Mouse (Mus musculus) C2C12 (cell line): Measurements from ENCODE around the gene Cacna1i. TPM values are rescaled to one million over a fixed set of nuclear protein-coding genes. Genes with fewer than 3 reads are reported as not detected.

Source experiments
- H3K27me3 ChIP-seq: one replicate; pipeline ENCODE4 v1.6.1; 2011; ENCODE audit not compliant: control insufficient read depth, insufficient read depth, insufficient read length
- H3K36me3 ChIP-seq: one replicate; pipeline ENCODE4 v1.6.1; 2011; ENCODE audit not compliant: control insufficient read depth, insufficient read depth
- H3K4me3 ChIP-seq: one replicate; pipeline ENCODE4 v1.5.1; 2011; ENCODE audit warnings: mild to moderate bottlenecking, control low read depth; ENCODE audit not compliant: poor library complexity, insufficient read depth, severe bottlenecking
- H3K79me2 ChIP-seq: one replicate; pipeline ENCODE4 v1.6.1; 2011; ENCODE audit not compliant: control insufficient read depth, insufficient read depth
- H3K79me3 ChIP-seq: one replicate; pipeline ENCODE4 v1.6.1; 2011; ENCODE audit warnings: low read depth, control low read depth
- H3ac ChIP-seq: one replicate; pipeline ENCODE3; 2011; ENCODE audit warnings: low read depth; ENCODE audit not compliant: control insufficient read depth, insufficient read length
- CEBPB ChIP-seq: IDR thresholded peaks from one replicate; pipeline ENCODE4 v1.6.1; 2011; ENCODE audit warnings: low read depth, mild to moderate bottlenecking, control low read depth, moderate library complexity
- CTCF ChIP-seq: IDR thresholded peaks from one replicate; pipeline ENCODE4 v1.5.1; 2011; ENCODE audit not compliant: control insufficient read depth, insufficient read depth, insufficient read length
- FOSL1 ChIP-seq: IDR thresholded peaks from one replicate; pipeline ENCODE4 v1.8.0; 2011; ENCODE audit warnings: mild to moderate bottlenecking, low read length; ENCODE audit not compliant: poor library complexity, insufficient read depth, severe bottlenecking
- MAX ChIP-seq: IDR thresholded peaks from one replicate; pipeline ENCODE4 v1.6.1; 2011; ENCODE audit warnings: mild to moderate bottlenecking, control low read depth
- MYOD1 ChIP-seq: IDR thresholded peaks from one replicate; pipeline ENCODE4 v1.6.1; 2011; ENCODE audit warnings: low read depth; ENCODE audit not compliant: control insufficient read depth, insufficient read length
- MYOG ChIP-seq: IDR thresholded peaks from one replicate; pipeline ENCODE4 v1.6.1; 2011; ENCODE audit not compliant: control insufficient read depth, insufficient read length; ENCODE audit errors: extremely low read depth
- USF1 ChIP-seq: IDR thresholded peaks from one replicate; pipeline ENCODE4 v1.6.1; 2011; ENCODE audit warnings: low read depth, mild to moderate bottlenecking, control low read depth, moderate library complexity
- polyA plus RNA-seq: library from polyadenylated mRNA; unstranded; fragments of >200 nt; fragmentation: generic; extraction: Trizol; gene quantifications from one replicate; pipeline ENCODE4 v1.2.1, GENCODE M21; 2012; ENCODE audit warnings: missing spikeins

Cacna1i gene
- polyA plus RNA-seq, 1 experiment, result not detected

- TF ChIP-seq CEBPB, result no peak
- Histone ChIP-seq H3K4me3 (no peak overlapping the region), H3K79me2 (no peaks in the 10 kb centered on the region), H3K79me3 (no peaks in the 10 kb centered on the region), H3ac (no peak overlapping the region), H3K27me3 (peaks cover 54% of the 10 kb centered on the region), H3K36me3 (no peaks in the 10 kb centered on the region)
Measured at GRCm38 (mm10) chr15:80304188-80304587, 17.1 kb downstream of the Cacna1i start.

DNA sequence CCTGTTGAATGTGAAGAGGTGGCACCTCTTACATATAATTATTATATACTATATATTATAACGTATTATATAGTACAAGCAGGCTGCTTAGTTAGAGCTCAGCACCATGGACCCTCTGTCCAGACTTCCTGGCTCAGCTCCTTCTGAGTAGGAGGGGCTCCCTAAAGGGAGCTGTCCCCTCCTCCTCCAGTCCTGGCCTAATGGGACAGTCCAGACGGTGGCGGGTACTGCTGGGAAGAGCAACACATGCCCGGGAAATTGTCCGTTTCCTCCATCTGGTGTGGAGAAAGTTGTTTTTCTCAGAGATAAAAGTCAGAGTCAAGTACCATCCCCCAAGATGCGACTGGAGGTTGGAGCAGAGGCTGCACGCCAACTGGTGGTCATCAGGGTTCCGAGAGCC lies 19.1 kb downstream of the Cacna1i start:
- Histone ChIP-seq H3K4me3 (no peak overlapping the region), H3ac (no peak overlapping the region), H3K36me3 (no peaks in the 10 kb centered on the region), H3K27me3 (peaks cover 48% of the 10 kb centered on the region), H3K79me2 (no peaks in the 10 kb centered on the region), H3K79me3 (no peaks in the 10 kb centered on the region)
- TF ChIP-seq MAX, result no peak
- no peak for TF ChIP-seq MYOG
- TF ChIP-seq CEBPB, result no peak
- TF ChIP-seq USF1, result no peak
- TF ChIP-seq FOSL1, result no peak
- no peak for TF ChIP-seq MYOD1
- no peak for TF ChIP-seq CTCF

DNA sequence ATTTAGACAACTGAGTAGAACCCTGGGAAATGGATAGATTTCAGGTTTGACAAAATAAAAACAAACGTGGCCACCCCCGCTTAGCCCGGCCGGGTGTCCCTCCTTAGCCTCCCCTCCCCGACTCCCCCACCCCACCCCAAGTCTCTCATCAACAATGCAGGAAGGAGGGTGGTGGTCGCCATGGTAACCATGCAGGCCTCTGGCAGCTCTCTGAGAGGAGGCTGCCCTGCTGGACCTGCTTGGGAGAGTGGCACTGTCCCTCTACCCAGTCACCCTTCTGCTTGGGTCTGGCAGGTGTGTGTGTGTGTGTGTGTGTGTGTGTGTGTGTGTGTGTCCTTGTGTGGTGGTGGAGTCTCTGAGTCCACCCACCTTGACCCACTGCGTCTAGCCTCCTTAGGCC lies 27.7 kb downstream of the Cacna1i start:
- no peak overlapping the region for H3K4me3 ChIP-seq
- TF ChIP-seq MAX, result no peak
- TF ChIP-seq CEBPB, result no peak
- no peak for TF ChIP-seq USF1
- no peak for TF ChIP-seq CTCF
- H3K36me3 ChIP-seq, result no peaks in the 10 kb centered on the region
- no peak overlapping the region for H3ac ChIP-seq
- H3K79me3 ChIP-seq, result no peaks in the 10 kb centered on the region
- H3K79me2 ChIP-seq, result no peaks in the 10 kb centered on the region
- H3K27me3 ChIP-seq, result peaks cover 22% of the 10 kb centered on the region

GRCm38 (mm10) chr15:80316966-80317634 lies 30.1 kb downstream of the Cacna1i start:
- H3ac ChIP-seq, result no peak overlapping the region
- peaks cover 24% of the 10 kb centered on the region for H3K27me3 ChIP-seq
- H3K79me2 ChIP-seq, result no peaks in the 10 kb centered on the region
- H3K36me3 ChIP-seq, result no peaks in the 10 kb centered on the region
- TF ChIP-seq MYOG (no peak), CTCF (no peak), MAX (no peak), CEBPB (no peak), USF1 (no peak), FOSL1 (no peak), MYOD1 (no peak)
- no peak overlapping the region for H3K4me3 ChIP-seq
- H3K79me3 ChIP-seq, result no peaks in the 10 kb centered on the region

DNA sequence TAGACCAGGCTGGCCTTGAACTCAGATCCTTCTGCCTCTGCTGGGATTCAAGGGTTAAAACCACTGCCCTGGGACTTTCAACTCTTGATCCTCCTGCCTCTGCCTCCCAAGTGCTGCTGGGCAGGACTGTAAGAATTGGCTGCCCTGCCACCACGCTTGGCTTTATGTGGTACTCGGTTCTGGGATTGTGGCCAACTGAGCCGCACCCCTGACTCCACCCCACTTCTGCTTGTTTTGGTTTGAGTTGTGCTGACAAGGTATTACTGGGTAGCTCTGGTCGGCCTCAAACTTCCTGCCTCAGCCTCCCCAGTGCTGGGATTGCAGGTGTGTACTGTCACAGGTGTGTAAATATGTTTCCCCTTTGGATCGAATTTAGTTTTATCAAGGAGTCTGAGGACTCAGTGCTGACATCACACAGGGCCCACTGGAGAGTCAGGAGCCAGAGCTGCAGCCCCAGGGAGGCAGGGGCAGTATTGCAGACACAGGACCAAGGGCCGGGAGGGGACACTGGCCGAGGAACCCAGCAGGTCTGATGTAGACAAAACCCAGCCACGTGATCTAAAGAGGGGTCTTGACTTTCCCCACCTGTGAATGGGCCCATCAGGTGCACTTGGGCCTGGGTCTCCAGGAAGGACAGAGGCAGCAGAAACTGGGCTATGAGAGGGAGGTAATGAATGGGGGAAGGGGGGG lies 30.9 kb downstream of the Cacna1i start:
- no peaks in the 10 kb centered on the region for H3K79me3 ChIP-seq
- TF ChIP-seq USF1, result no peak
- no peak for TF ChIP-seq MAX
- no peak for TF ChIP-seq FOSL1
- no peak for TF ChIP-seq CTCF
- no peak for TF ChIP-seq MYOD1
- TF ChIP-seq MYOG, result no peak
- no peak for TF ChIP-seq CEBPB
- no peak overlapping the region for H3K4me3 ChIP-seq
- H3K79me2 ChIP-seq, result no peaks in the 10 kb centered on the region
- peaks cover 25% of the 10 kb centered on the region for H3K27me3 ChIP-seq
- H3K36me3 ChIP-seq, result no peaks in the 10 kb centered on the region
- no peak overlapping the region for H3ac ChIP-seq
